Mouse (Mus musculus) stomach, embryonic 15.5 days (tissue): ENCODE results near the gene Tekt5. TPM values are rescaled to one million over a fixed set of nuclear protein-coding genes. Genes with fewer than 3 reads are reported as not detected.
A peak's percentile ranks its signal among the peaks of the same experiment; 100 is the strongest.

Experiments used
- ATAC-seq: fragments of 200-750 bp; cut with Nextera tagmentation; 2 replicates; pipeline ENCODE4 v1.8.0; 2017; ENCODE audit warnings: low read depth, moderate number of reproducible peaks, moderate TSS enrichment; ENCODE audit not compliant: insufficient read depth, low FRiP score
- H3K27ac ChIP-seq: fragments of 300-500 bp; sonication (generic); 2 replicates; pipeline ENCODE4 v1.5.1; 2015; ENCODE audit warnings: mild to moderate bottlenecking, inconsistent platforms
- H3K27me3 ChIP-seq: fragments of 300-500 bp; sonication (generic); replicated peaks from 2 replicates; pipeline ENCODE4 v1.6.1; 2015; ENCODE audit warnings: inconsistent platforms
- H3K36me3 ChIP-seq: fragments of 300-500 bp; sonication (generic); 2 replicates; pipeline ENCODE4 v1.6.1; 2015; ENCODE audit warnings: inconsistent platforms
- H3K4me1 ChIP-seq: fragments of 300-500 bp; sonication (generic); 2 replicates; pipeline ENCODE4 v1.6.1; 2015; ENCODE audit warnings: inconsistent platforms
- H3K4me2 ChIP-seq: fragments of 300-500 bp; sonication (generic); 2 replicates; pipeline ENCODE4 v1.6.1; 2015; ENCODE audit warnings: mild to moderate bottlenecking, inconsistent platforms
- H3K4me3 ChIP-seq: fragments of 300-500 bp; sonication (generic); replicated peaks from 2 replicates; pipeline ENCODE4 v1.5.1; 2015; ENCODE audit warnings: inconsistent platforms
- H3K9ac ChIP-seq: fragments of 300-500 bp; sonication (generic); 2 replicates; pipeline ENCODE4 v1.6.1; 2015; ENCODE audit warnings: inconsistent platforms
- H3K9me3 ChIP-seq: fragments of 300-500 bp; sonication (generic); 2 replicates; pipeline ENCODE4 v1.6.1; 2016; ENCODE audit warnings: inconsistent platforms
- WGBS: fragments of 180-500 bp; shearing (Covaris S2); methylation state at CpG from one replicate; pipeline ENCODE4 v1.1.7; 2015; 5-methylcytosine and 5-hydroxymethylcytosine counted together
- polyA plus RNA-seq: library from polyadenylated mRNA; unstranded; fragments of >200 nt; fragmentation: Nextera tagmentation; extraction: Ambion mirVana; gene quantifications from 2 replicates; pipeline ENCODE4 v1.2.1, GENCODE M21; 2015

Tekt5 gene
- polyA plus RNA-seq: 0.98 TPM in 2 replicates

- H3K27me3 ChIP-seq: no peaks in the 10 kb centered on the region
- H3K9me3 ChIP-seq: no peaks in the 10 kb centered on the region
- H3K4me1 ChIP-seq: peaks cover 11% of the 10 kb centered on the region
- H3K4me3 ChIP-seq: peak within 1 kb of the TSS; percentile 24
- H3K9ac ChIP-seq: no peak within 1 kb of the TSS
- ATAC-seq: peak; percentile 63; the same call in 1 of the 2 replicates
- H3K27ac ChIP-seq: no peak within 1 kb of the TSS
- no peaks in the 10 kb centered on the region for H3K36me3 ChIP-seq
- WGBS: 10% methylated on average over 37 of the region's 37 CpGs
- H3K4me2 ChIP-seq: peak within 1 kb of the TSS; percentile 59
These were observed at the start of gene Tekt5 for GRCm38 (mm10) chr16:10394699-10395540. Gene Tekt5, minus strand, starts transcription at chr16:10395490.

GRCm38 (mm10) chr16:10443723-10444122, 48.4 kb upstream of the Tekt5 start:
- peaks cover 6% of the 10 kb centered on the region for H3K4me1 ChIP-seq
- no peak for ATAC-seq
- H3K9me3 ChIP-seq: no peaks in the 10 kb centered on the region
- no peaks in the 10 kb centered on the region for H3K27me3 ChIP-seq
- H3K4me2 ChIP-seq: no peak overlapping the region
- H3K9ac ChIP-seq: no peak overlapping the region
- no peak overlapping the region for H3K27ac ChIP-seq
- H3K4me3 ChIP-seq: no peak overlapping the region
- no peaks in the 10 kb centered on the region for H3K36me3 ChIP-seq

GRCm38 (mm10) chr16:10441761-10442160, 46.5 kb upstream of the Tekt5 start:
- no peaks in the 10 kb centered on the region for H3K36me3 ChIP-seq
- H3K4me3 ChIP-seq: no peak overlapping the region
- 82% methylated on average over 4 of the region's 4 CpGs for WGBS
- peaks cover under 1% of the 10 kb centered on the region; the same call in 1 of the 2 replicates for H3K4me1 ChIP-seq
- no peak for ATAC-seq
- H3K9ac ChIP-seq: no peak overlapping the region
- H3K27ac ChIP-seq: no peak overlapping the region
- no peaks in the 10 kb centered on the region for H3K9me3 ChIP-seq
- no peaks in the 10 kb centered on the region for H3K27me3 ChIP-seq
- no peak overlapping the region for H3K4me2 ChIP-seq

- 82% methylated on average over 6 of the region's 6 CpGs for WGBS
- Histone ChIP-seq H3K27ac (no peak overlapping the region), H3K4me1 (no peaks in the 10 kb centered on the region), H3K27me3 (no peaks in the 10 kb centered on the region), H3K9me3 (no peaks in the 10 kb centered on the region), H3K4me3 (no peak overlapping the region), H3K9ac (no peak overlapping the region), H3K36me3 (no peaks in the 10 kb centered on the region), H3K4me2 (no peak overlapping the region)
- ATAC-seq: no peak
These were observed 46.0 kb upstream of the Tekt5 start for GRCm38 (mm10) chr16:10441328-10441727.

GRCm38 (mm10) chr16:10438055-10438454, 42.8 kb upstream of the Tekt5 start:
- Histone ChIP-seq H3K4me3 (no peak overlapping the region), H3K4me2 (no peak overlapping the region), H3K36me3 (no peaks in the 10 kb centered on the region), H3K4me1 (no peaks in the 10 kb centered on the region), H3K27me3 (no peaks in the 10 kb centered on the region), H3K9me3 (no peaks in the 10 kb centered on the region), H3K27ac (no peak overlapping the region), H3K9ac (no peak overlapping the region)
- ATAC-seq: no peak
- WGBS: 89% methylated on average over 5 of the region's 5 CpGs

GRCm38 (mm10) chr16:10436166-10436565, 40.9 kb upstream of the Tekt5 start:
- Histone ChIP-seq H3K4me3 (no peak overlapping the region), H3K27me3 (no peaks in the 10 kb centered on the region), H3K36me3 (no peaks in the 10 kb centered on the region), H3K9ac (no peak overlapping the region), H3K27ac (no peak overlapping the region), H3K9me3 (no peaks in the 10 kb centered on the region), H3K4me1 (no peaks in the 10 kb centered on the region), H3K4me2 (no peak overlapping the region)
- 79% methylated on average over 6 of the region's 6 CpGs for WGBS
- no peak for ATAC-seq

- no peak overlapping the region for H3K4me2 ChIP-seq
- no peaks in the 10 kb centered on the region for H3K9me3 ChIP-seq
- H3K27ac ChIP-seq: no peak overlapping the region
- WGBS: 79% methylated on average over 5 of the region's 5 CpGs
- no peak overlapping the region for H3K4me3 ChIP-seq
- no peak overlapping the region for H3K9ac ChIP-seq
- no peak for ATAC-seq
- H3K4me1 ChIP-seq: no peaks in the 10 kb centered on the region
- H3K27me3 ChIP-seq: no peaks in the 10 kb centered on the region
- H3K36me3 ChIP-seq: no peaks in the 10 kb centered on the region
These were observed 38.1 kb upstream of the Tekt5 start for GRCm38 (mm10) chr16:10433344-10433743.

GRCm38 (mm10) chr16:10432387-10432786, 37.1 kb upstream of the Tekt5 start:
- H3K4me3 ChIP-seq: no peak overlapping the region
- no peaks in the 10 kb centered on the region for H3K4me1 ChIP-seq
- H3K27me3 ChIP-seq: no peaks in the 10 kb centered on the region
- H3K36me3 ChIP-seq: no peaks in the 10 kb centered on the region
- H3K4me2 ChIP-seq: no peak overlapping the region
- no peak overlapping the region for H3K9ac ChIP-seq
- ATAC-seq: no peak
- H3K9me3 ChIP-seq: no peaks in the 10 kb centered on the region
- 73% methylated on average over 4 of the region's 4 CpGs for WGBS
- no peak overlapping the region for H3K27ac ChIP-seq

GRCm38 (mm10) chr16:10431911-10432310, 36.6 kb upstream of the Tekt5 start:
- H3K27me3 ChIP-seq: no peaks in the 10 kb centered on the region
- no peaks in the 10 kb centered on the region for H3K9me3 ChIP-seq
- H3K4me2 ChIP-seq: no peak overlapping the region
- no peak overlapping the region for H3K9ac ChIP-seq
- WGBS: 67% methylated on average over 1 of the region's 1 CpGs
- ATAC-seq: no peak
- no peak overlapping the region for H3K4me3 ChIP-seq
- no peaks in the 10 kb centered on the region for H3K4me1 ChIP-seq
- no peak overlapping the region for H3K27ac ChIP-seq
- no peaks in the 10 kb centered on the region for H3K36me3 ChIP-seq

GRCm38 (mm10) chr16:10420447-10421054, 25.3 kb upstream of the Tekt5 start:
- ATAC-seq: no peak
- Histone ChIP-seq H3K4me3 (no peak overlapping the region), H3K4me1 (no peaks in the 10 kb centered on the region), H3K9me3 (no peaks in the 10 kb centered on the region), H3K27ac (no peak overlapping the region), H3K4me2 (no peak overlapping the region), H3K27me3 (no peaks in the 10 kb centered on the region), H3K36me3 (peaks cover 43% of the 10 kb centered on the region), H3K9ac (no peak overlapping the region)
- 92% methylated on average over 9 of the region's 9 CpGs for WGBS

GRCm38 (mm10) chr16:10417723-10418259, 22.5 kb upstream of the Tekt5 start:
- Histone ChIP-seq H3K4me1 (0 out of 2 replicates have a peak, but pooled peaks cover 1% of the 10 kb centered on the region), H3K27me3 (no peaks in the 10 kb centered on the region), H3K9me3 (no peaks in the 10 kb centered on the region), H3K4me2 (no peak overlapping the region), H3K4me3 (no peak overlapping the region), H3K9ac (no peak overlapping the region), H3K27ac (no peak overlapping the region), H3K36me3 (peaks cover 42% of the 10 kb centered on the region)
- no peak for ATAC-seq
- WGBS: 86% methylated on average over 9 of the region's 9 CpGs

GRCm38 (mm10) chr16:10416866-10417265, 21.6 kb upstream of the Tekt5 start:
- no peak overlapping the region for H3K4me2 ChIP-seq
- H3K27ac ChIP-seq: no peak overlapping the region
- no peak overlapping the region for H3K4me3 ChIP-seq
- H3K4me1 ChIP-seq: peaks cover 8% of the 10 kb centered on the region; the same call in 1 of the 2 replicates
- H3K9ac ChIP-seq: no peak overlapping the region
- no peaks in the 10 kb centered on the region for H3K27me3 ChIP-seq
- no peak for ATAC-seq
- 92% methylated on average over 4 of the region's 4 CpGs for WGBS
- H3K9me3 ChIP-seq: no peaks in the 10 kb centered on the region
- peaks cover 38% of the 10 kb centered on the region for H3K36me3 ChIP-seq
